Mouse (Mus musculus): ENCODE results near the gene Pcgf6.

Pcgf6 gene

DNA sequence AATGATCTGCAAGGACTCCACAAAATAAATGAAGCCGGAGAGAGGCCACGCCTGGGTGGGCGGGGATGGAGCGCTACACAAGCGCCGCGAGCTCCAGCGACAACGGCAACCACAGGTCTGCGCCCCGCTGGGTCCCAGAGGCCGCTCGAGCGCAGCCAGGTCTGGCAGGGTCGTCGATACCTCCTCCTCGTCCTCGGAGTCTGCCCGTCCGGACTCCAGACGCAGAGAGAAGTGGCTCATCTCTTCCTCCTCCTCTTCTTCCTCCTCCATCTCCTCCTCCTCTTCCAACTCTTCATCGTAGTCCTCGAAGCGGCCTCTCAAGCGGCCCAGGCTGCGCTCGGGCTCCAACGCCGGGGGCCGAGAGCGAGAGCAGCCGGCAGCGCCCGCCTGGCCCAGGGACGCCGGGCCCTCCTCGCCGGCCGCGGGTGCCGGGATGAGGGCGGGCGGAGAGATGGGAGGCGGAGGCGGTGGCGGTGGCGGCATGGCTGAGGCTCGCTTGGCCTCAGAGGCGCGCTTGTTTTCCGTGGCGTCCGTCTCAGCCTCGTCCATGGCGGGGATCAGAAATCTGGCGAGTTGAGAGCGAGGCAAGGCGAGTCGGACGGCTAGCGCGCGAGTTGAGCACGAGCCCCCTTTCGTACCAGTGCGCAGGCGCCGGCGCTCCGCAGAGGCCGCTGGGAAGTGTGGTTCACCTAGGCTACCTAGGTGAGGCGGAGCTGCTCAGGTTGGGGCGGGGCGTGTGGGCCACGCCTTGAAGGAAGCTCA lies at the start of gene Pcgf6:
Gene Pcgf6 (minus strand): TSS at position 636 of the 762 bp plus-strand sequence.
- DNase-seq (ENCODE audit: low spot score), result peak; percentile 19

DNA sequence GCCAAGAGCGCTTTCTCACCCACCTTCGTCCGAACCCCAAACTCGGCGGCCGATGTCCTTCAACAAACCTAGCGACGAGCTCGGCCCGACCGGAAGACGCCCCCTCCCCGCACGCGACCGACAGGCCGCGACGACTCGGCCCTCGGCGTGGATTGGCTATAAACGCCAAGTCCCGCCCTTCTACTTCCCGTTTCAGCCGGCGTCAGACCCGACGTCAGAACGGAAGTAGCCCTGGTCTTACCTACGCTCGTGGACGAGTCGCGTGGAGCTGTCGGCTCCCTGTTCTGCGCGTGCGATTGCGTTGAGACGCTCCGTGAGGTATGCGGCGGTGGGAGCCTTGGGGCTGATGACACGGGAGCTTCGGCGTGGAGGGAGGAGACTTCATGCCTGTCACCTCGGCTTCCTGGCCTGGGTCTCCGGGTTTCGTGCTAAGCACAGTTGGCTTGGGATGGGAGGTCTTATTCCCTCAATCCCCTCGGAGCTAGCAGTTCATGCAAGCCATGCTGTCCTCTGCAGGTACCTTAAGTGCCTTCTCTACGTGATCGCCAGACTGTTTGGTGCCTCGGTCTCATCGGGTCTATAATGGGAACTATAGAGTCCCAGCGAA lies 39.9 kb upstream of the Pcgf6 start, which contains the start of the genes Usmg5 and Pdcd11:
Gene Usmg5 (minus strand): TSS at position 98 of the 607 bp plus-strand sequence.
Gene Pdcd11 (plus strand): TSS at position 219 of the 607 bp plus-strand sequence.
- peak; percentile 82 for DNase-seq (ENCODE audit: low spot score)

- DNase-seq (ENCODE audit: low spot score), result no peak
Observed at GRCm38 (mm10) chr19:47089718-47090525, 39.2 kb upstream of the Pcgf6 start.

DNA sequence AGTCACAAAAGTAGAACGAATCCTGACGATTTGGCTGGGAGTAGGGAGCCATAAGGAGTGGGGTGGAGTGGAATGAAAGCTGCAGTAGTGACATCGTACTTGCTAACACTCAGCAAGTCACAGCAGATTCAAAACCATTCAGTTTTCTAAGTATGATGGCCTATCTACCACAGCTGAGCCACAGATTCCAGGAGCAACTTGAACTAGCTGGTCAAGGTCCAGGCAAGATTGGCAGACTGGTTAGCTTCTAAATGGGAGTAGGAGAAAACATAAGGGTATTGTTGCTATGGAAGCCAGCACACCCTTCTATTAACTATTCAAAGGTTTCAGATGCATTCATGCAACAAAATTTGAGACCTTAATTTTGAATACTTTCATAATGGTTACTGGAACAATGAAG lies 37.5 kb upstream of the Pcgf6 start:
- DNase-seq (ENCODE audit: low spot score), result no peak

GRCm38 (mm10) chr19:47067924-47068611 lies 17.4 kb upstream of the Pcgf6 start:
- DNase-seq (ENCODE audit: low spot score), result peak; percentile 36

DNA sequence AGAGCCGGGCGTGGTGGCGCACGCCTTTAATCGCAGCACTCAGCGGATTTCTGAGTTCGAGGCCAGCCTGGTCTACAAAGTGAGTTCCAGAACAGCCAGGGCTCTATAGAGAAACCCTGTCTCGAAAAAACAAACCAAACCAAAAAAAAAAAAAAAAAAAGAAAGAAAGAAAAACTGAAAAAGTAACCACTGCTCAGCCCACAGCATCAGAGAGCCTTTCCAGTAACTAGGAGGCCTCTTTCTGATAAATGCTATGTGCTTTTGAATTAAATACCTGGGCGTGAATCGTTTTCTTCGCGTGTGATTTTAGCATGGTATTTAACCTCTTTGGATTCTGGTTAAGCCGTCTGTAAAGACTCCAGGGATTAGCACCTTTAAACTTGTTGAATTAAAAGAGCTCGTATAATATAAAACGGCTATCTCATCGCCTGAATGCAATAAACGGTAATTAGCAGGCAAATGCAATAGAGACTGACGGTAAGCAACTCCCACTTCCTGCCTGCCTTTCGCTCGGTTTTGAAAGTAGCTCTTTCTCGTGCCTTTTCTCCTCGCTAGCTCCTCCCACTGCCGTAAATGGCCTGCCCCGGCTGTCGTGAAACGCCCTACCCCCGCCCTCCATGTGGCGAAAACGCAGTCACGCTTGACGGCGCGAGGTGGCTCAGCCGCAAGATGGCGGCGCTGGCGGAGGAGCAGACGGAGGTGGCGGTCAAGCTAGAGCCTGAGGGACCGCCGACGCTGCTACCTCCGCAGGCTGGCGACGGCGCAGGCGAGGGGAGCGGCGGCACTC lies 16.6 kb upstream of the Pcgf6 start, which contains the start of gene Taf5:
Gene Taf5 (plus strand): TSS at position 651 of the 787 bp plus-strand sequence.
- peak; percentile 91 for DNase-seq (ENCODE audit: low spot score)

DNA sequence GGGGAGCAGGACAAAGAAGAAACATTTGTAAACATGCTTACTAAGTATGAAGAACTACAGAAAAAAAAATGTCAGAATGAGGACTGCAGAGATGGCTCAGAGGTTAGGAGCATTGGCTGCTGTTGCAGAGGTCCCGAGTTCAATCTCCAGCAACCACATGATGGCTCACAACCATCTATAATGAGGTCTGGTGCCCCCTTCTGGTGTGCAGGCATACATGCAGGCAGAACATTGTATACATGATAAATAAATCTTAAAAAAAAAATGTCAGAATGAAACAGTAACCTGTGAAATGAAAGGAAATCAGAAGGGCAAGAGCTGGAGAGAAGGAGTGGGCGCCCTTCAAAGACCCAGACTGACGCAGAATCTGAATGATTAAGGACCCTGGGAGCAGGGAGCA lies 15.2 kb upstream of the Pcgf6 start:
- DNase-seq (ENCODE audit: low spot score), result no peak

DNA sequence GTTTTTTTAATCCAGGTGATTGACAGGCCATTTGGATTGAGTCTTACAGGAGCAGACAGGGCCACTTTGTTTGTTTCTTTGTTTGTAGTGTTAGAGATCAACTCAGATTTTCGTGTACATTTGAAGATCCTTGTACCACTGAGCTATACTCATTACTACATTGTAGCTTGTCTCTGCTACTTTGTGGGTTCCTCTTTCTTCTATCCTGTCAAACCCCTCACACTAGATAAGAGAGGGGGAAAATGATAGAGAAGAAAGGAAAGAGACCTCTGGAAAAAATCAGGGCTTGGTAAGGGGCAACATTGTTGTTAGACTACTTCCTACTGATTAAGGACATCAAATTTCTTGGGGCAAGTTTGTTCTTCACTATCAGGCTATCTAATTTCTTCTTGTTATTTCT lies 7.0 kb upstream of the Pcgf6 start:
- no peak for DNase-seq (ENCODE audit: low spot score)

- DNase-seq (ENCODE audit: low spot score), result no peak
Observed at GRCm38 (mm10) chr19:47053471-47053870, 2.8 kb upstream of the Pcgf6 start.

GRCm38 (mm10) chr19:47052927-47053326 lies 2.2 kb upstream of the Pcgf6 start:
- DNase-seq (ENCODE audit: low spot score), result no peak

DNA sequence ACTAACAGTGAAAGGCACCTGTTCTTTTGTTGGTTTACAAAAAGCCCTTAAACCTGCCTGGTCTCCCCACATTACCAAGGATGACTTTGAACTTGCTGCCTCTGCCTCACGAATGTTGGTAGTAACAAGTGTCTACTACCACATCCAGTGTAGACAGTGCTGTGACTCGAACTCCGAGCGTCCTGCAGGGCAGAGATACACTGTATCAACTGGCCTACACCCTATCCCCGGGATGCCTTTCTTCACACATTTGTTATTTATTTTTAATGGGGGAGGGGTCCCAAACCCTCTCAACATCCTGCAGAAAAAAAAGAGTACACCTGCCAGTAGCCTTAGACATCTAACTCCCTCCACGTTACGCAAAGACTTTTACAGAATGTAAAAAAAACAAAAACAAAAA lies 866 bp downstream of the Pcgf6 start:
- no peak for DNase-seq (ENCODE audit: low spot score)

- DNase-seq (ENCODE audit: low spot score), result no peak
Observed at GRCm38 (mm10) chr19:47049061-47049460, 1.6 kb downstream of the Pcgf6 start.

- no peak for DNase-seq (ENCODE audit: low spot score)
Observed at GRCm38 (mm10) chr19:47047236-47047833, 3.4 kb downstream of the Pcgf6 start.

GRCm38 (mm10) chr19:47046343-47046742 lies 4.4 kb downstream of the Pcgf6 start:
- no peak for DNase-seq (ENCODE audit: low spot score)

DNA sequence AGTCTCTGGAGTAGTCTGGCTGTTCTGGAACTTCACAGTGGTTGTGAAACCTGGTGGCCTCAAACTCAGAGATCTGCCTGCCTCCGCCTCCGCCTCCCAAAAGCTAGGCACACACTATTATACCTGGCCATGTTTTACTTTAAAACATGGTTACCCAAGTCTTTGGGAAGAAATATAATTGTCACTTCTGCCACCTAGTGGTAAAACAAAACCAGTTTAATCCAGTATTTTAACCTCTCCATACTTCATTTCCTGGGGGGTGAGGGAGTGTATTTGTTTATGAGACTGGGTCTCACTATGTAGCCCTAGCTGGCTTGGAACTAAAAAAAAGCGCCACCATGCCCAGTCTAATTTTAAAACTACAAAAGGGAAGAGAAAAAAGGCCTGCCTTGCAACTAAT lies 7.1 kb downstream of the Pcgf6 start:
- no peak for DNase-seq (ENCODE audit: low spot score)

DNA sequence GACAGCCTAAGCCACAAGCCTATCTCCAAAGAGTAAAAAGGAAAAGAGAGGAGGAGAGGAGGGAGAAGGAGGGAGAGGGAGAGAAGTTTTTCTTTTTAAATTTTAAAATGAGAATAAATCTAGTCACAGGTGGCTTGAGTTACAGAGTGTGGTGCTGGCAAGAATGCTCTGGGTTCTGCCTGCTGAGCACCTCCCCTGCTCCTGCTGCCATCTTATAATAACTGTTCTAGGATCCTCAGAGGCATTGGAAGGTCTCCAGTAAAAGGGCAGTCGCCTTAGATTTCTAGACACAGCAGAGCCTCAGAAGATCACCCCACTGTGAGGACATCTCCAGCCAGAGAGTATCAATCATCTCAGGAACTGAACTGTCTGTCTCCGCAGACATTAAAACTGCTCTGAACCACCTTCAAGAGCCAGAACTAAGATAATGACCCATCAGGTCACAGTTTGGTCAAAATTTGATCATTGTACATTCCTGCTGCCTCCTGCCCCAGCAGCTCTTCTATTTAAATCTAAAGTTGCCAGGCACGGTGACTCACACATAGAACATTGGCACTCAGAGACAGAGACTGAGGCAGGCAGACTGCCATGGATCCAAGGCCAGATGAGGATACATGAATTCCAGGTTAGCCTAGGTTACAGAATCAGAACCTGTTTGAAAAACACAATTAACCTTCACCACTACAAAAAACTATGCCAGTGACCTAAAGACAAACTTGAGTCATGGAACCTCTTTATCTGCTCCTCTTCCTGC lies 9.8 kb downstream of the Pcgf6 start:
- DNase-seq (ENCODE audit: low spot score), result no peak

DNA sequence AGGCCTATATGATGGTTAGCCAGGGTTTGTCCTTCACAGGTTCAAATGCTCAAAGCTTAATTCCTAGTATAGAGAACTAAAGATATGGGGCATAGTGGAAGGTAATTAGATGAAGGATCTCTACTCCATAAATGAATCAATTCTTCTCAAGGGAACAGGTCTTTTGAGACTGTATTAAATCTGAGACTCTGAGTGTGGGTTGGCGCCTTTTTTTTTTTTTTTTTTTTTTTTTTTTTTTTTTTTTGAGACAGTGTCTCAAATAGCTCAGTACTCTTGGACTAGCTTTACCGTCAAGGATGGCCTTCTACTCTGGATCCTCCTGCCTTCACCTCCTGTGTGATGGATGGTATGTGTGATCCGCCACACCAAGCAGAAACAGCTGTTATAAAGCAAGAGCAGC lies 14.1 kb downstream of the Pcgf6 start:
- DNase-seq (ENCODE audit: low spot score), result no peak

GRCm38 (mm10) chr19:47034916-47035315 lies 15.8 kb downstream of the Pcgf6 start:
- no peak for DNase-seq (ENCODE audit: low spot score)

GRCm38 (mm10) chr19:47031770-47032169 lies 18.9 kb downstream of the Pcgf6 start:
- no peak for DNase-seq (ENCODE audit: low spot score)

- no peak for DNase-seq (ENCODE audit: low spot score)
Observed at GRCm38 (mm10) chr19:47029796-47030195, 20.9 kb downstream of the Pcgf6 start.

All from urinary bladder, postnatal 10 days (tissue).